Mouse (Mus musculus) ovary, postnatal 36 days (tissue): Measurements from ENCODE around the gene Vars.
A peak's percentile ranks its signal among the peaks of the same experiment; 100 is the strongest.
"Not testable (repeated sequence)": the region's sequence is repeated elsewhere in the genome, so short reads cannot be mapped to it uniquely, and the experiment has no call there.

Experiments used
- DNase-seq: peaks from one replicate; pipeline ENCODE4 v3.0.0; 2022; ENCODE audit warnings: low spot score, mixed read lengths

The Vars gene

GRCm38 (mm10) chr17:34972069-34972749 is 28.6 kb upstream of the Vars start, which contains the start of the genes Hspa1a and Hspa1l:
Hspa1a (minus strand) TSS chr17:34972156.
Hspa1l (plus strand) TSS chr17:34972703.
- peak; percentile 80 for DNase-seq

GRCm38 (mm10) chr17:34975581-34976492 is 24.9 kb upstream of the Vars start:
- no peak for DNase-seq

DNA sequence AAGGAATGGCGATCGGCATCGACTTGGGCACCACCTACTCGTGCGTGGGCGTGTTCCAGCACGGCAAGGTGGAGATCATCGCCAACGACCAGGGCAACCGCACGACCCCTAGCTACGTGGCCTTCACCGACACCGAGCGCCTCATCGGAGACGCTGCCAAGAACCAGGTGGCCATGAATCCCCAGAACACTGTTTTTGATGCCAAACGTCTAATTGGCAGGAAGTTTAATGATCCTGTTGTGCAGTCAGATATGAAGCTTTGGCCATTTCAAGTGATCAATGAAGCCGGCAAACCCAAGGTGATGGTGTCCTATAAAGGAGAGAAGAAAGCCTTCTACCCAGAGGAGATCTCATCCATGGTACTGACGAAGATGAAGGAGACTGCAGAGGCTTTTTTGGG is 23.8 kb upstream of the Vars start:
- no peak for DNase-seq

GRCm38 (mm10) chr17:34978239-34978638 is 22.5 kb upstream of the Vars start:
- DNase-seq, result no peak

DNA sequence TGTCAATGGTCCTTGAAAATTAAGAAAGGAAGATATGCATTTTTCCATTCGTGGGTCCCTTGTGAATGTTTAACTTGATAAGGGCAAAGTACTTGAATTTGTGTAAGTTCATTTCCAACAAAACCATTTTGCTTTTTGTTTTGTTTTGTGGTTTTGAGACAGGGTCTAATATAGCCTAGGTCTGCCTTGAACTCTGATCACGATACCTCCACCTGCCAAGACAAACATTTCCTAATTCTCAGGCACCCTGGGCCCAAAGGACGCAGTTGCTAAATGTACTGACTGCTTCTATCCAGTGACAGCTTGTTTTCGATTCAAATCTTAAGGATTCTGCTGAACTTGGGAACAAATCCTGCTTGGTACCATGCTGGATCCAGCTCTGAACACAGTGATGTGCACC is 21.2 kb upstream of the Vars start:
- DNase-seq, result no peak

- DNase-seq, result no peak
Measured at GRCm38 (mm10) chr17:34980655-34981054, 20.1 kb upstream of the Vars start.

- peak; percentile 90 for DNase-seq
Measured at GRCm38 (mm10) chr17:34981690-34982180, 19.1 kb upstream of the Vars start, which contains the start of gene Lsm2. Lsm2 (plus strand) TSS chr17:34981862.

- no peak for DNase-seq
Measured at GRCm38 (mm10) chr17:34982328-34982727, 18.5 kb upstream of the Vars start.

- DNase-seq, result no peak
Measured at GRCm38 (mm10) chr17:34984218-34984617, 16.6 kb upstream of the Vars start.

DNA sequence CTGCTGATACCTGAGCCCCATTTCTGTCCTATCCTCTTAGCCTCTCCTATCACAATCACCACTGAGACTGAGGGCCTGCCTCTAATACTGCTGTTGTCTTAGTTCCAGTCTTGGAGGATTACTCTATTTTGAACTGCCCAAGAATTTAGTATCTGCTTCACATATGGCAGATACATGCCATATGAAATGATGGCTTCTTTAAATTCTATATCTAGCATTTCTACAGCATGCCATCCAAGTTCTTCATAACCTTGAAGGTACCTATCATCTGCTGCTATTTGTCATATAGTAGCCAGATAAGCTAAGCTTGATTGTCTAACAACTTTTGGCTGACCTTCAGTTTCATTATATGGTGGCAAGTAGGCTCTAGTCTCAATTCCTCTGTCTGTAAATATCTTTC is 6.0 kb upstream of the Vars start:
- DNase-seq, result no peak

DNA sequence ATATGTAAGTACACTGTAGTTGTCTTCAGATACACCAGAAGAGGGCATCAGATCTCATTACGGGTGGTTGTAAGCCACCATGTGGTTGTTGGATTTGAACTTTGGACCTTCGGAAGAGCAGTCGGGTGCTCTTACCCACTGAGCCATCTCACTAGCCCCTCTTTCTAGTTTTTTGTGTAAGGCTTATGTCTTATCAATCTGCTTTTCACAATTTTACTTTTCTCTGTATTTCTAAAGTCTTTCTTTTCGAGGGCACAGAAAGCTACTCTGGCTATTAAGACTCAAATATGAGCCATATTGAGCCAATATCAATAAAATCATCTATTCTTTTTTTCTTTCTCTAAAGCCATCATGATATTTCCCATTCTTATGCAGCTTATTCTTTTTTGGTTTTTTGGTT is 5.6 kb upstream of the Vars start:
- DNase-seq, result not testable (repeated sequence)

- DNase-seq, result not testable (repeated sequence)
Measured at GRCm38 (mm10) chr17:34995927-34996326, 4.9 kb upstream of the Vars start.

- DNase-seq, result no peak
Measured at GRCm38 (mm10) chr17:34996411-34997141, 4.2 kb upstream of the Vars start.

DNA sequence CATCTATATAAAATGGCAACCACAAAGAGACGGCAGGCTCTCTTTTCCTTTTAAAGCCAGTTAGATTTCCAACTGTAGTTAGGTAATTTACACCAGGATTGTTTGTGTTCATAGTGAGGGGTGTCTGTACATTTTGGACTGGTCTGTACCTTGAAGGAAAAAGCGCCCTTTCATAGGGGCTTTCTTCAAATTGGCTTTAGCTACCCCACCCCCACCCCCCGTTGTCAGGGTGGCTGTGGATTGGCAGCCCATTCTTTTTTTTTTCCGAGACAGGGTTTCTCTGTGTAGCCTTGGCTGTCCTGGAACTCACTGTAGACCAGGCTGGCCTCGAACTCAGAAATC is 3.7 kb upstream of the Vars start:
- DNase-seq, result no peak

GRCm38 (mm10) chr17:34998526-34999430 is 2.0 kb upstream of the Vars start:
- DNase-seq, result no peak

- DNase-seq, result not testable (repeated sequence)
Measured at GRCm38 (mm10) chr17:34999871-35000716, 693 bp upstream of the Vars start.

GRCm38 (mm10) chr17:35001452-35002152 is 815 bp downstream of the Vars start:
- DNase-seq, result no peak

DNA sequence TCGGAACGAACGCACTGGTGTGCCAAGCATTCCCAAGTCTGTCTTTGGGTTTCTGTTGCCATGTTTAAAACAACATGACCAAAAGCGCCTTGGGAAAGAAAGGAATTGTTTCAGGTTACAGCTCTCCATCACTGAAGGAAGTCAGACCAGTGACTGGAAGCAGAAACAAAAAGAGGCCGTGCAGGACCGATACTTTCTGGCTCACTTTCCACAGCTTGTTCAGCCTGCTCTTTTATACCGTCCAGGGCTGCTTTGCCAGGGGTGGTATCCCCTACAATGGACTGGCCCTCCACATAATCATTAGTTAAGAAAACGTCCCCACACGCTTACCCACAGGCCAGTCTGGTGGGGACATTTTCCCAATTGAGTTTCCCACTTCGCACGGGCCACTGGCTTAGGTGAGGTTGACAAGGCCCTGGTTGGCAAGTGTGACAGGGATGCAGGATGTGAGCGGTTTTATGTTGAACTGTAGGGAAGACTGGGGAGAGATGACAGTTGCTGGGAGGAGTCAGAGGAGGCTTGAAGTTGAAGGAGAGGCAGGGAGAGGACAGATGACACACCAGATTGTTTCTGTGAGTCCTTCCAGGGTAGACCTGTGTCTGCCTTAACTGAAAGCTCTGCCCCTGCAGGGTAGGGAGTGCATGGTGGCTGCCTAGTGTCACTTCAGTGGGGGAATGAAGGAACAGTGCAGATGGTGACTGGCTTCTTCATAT is 1.5 kb downstream of the Vars start:
- no peak for DNase-seq
